Mouse (Mus musculus): ENCODE measurements around the gene Spef1.

The Spef1 gene

DNA sequence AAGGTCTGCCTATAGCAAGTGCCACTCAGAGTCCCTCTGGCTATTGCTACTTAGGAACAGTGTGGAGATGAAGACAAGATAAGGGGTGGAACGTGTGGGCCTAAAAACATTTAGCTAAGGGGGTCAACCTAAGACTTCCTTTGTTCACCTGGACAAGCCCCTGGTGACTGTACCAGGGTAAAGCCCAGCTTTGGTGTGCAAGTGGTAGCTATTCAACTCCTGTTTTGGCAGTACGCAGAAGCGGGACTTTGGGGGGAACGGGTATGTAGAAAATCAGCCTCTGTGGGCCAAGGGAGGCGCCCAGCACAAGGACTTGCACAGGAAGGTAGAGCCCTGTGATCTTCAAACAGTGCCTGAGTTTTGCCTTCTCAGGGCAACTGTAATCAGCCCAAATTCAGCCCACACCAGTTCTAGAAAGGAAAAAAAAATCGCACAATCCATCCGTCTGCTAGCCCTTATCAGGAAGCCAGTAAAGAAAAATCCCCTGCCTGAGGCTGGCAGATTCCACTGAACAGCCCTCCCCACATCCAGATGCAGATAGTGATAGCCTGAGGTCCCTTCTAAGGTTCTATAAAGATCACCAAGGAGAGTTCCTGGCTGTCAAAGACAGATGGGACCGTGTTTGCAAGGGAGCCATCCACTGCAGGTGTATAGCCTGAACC is 18.6 kb upstream of the Spef1 start:
- 83% methylated on average over 8 of the region's 8 CpGs for WGBS

- 13% methylated on average over 7 of the region's 7 CpGs for WGBS
Observed at GRCm38 (mm10) chr2:131204410-131204981, 17.4 kb upstream of the Spef1 start.

DNA sequence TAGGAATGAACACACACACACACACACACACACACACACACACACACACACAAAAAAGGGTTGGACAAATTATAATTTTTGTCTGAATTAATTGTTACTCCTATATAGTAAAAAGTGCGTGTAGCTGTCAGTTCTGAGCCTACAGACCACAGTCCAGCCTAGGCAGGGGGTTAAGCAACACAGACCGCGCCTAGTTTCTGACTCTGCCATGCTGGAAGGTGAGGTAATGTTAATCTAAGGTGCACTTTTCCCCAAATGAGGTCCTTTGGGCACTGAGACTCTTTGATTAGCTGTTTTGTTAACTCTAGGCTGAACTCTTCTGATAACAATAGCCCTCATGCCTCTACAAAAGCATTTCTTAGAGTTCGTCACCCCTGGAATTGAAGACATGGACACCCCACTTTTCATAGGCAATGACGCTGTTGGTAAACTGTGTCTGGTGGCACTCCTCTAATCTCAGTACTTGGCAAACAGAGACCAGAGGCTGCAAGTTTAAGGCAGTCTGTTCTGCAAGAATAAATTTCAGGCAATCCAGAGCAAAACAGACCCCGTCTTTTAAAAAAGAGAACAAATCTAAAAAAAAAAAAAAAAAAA is 16.8 kb upstream of the Spef1 start:
- WGBS, result 66% methylated on average over 6 of the region's 6 CpGs

GRCm38 (mm10) chr2:131201262-131201661 is 14.2 kb upstream of the Spef1 start:
- 73% methylated on average over 3 of the region's 3 CpGs for WGBS

GRCm38 (mm10) chr2:131200710-131201109 is 13.6 kb upstream of the Spef1 start:
- WGBS, result 84% methylated on average over 2 of the region's 2 CpGs

DNA sequence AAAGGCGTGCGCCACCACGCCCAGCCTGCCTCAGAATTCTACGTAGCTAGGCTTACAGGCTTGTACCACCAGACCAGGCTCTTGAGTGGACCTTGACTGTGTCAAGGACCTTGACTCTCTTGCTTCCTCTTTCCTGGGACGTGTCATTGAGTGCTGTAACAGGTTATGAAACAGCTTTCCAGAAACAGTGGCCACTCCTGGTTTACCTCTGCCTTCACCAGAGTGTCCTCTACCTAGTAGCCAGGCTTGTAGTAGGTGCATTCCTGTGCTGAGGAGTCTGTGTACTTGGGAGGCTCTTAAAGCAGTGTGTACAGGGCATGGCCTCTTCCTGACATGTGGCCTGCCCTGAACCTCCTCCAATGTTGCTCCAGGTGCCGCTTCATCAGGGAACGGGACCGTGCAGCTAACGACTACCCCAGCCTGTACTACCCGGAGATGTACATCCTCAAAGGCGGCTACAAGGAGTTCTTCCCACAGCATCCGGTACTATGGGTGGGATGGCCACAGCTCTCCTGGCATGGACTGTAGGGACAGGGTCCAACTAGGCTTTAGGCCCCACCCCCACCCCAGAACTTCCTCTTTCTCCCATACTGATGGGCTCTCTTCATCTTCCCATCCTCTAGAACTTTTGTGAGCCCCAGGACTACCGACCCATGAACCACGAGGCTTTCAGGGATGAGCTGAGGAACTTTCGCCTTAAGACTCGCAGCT is 9.7 kb upstream of the Spef1 start:
- 93% methylated on average over 16 of the region's 16 CpGs for WGBS

DNA sequence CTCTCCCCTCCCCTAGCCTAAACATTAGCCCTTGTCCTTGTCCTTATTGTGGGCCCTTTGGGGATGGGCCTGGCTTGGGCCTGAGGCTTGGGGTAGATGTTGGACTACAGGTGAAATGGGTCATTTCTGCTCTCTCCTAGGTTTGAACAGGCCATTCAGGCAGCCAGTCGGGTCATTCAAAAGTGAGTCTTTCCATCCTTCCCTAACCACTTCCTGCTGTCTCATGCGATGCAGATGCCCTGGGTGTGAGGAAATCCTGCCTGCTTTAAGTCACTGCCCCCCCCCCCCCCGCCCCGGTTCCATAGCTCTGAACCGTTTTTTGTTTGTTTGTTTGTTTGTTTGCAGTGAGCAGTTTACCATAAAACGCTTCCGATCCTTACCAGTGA is 3.9 kb upstream of the Spef1 start:
- WGBS, result 77% methylated on average over 7 of the region's 7 CpGs

- 78% methylated on average over 10 of the region's 10 CpGs for WGBS
Observed at GRCm38 (mm10) chr2:131190344-131191004, 3.4 kb upstream of the Spef1 start.

DNA sequence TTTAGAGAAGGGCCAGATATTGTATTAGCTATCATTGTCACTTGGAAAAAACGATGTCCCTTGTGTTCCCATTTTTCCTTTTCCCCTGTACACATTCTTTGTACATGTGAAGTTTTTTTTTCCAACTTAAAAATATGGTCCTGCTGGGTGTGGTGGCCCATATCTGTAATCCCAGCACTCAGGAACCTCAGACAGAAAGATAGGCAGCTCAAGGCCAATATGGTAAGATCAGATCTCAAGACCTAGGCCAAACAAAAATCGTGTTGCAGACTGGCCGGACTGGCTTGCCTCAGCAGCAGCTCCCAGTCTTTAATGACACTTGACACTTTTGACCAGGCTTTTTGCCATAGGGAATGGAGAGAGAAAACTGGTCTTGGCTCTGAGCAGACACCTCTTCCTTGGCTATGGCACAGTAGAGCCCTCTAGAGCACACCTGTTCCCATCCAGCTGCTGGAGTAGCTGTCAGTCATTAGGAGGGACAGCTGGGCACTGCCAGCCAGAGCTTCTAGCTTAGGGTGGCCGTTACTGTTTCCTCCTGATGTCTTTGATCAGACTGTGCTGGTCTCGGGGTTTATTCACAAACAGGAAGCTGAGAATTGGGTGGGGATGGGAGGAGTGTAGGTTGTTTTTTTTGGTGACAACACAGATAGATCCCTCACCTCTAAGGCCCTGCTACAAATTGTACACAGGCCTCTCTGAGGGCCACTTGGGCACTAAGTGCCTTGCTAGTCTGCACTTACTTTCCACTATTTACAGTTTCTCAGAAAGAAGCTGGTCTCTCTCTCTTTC is 2.6 kb upstream of the Spef1 start:
- 63% methylated on average over 5 of the region's 5 CpGs for WGBS

DNA sequence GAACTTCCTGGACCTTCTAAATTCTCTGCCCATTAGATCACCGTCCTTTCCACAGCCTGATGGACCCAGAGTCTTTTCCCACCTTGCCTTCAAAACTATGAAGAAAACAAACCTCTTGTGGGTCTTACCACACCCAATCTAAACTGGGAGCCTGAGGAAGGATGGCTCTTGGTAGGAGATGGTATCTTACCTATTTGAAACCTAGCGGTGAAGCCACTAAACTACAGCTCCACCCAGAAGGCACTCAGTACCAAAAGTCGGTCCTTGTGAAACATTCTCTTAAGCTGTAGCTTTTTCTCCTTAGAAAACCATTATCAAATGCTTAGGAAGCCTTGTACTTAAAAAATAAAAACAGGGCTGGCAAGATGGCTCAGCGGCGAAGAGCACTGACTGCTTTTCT is 1.2 kb upstream of the Spef1 start:
- WGBS, result 98% methylated on average over 5 of the region's 5 CpGs

- 53% methylated on average over 3 of the region's 3 CpGs for WGBS
Observed at GRCm38 (mm10) chr2:131187602-131187922, 480 bp upstream of the Spef1 start.

- 3% methylated on average over 14 of the region's 14 CpGs for WGBS
Observed at GRCm38 (mm10) chr2:131186343-131186742, 739 bp downstream of the Spef1 start.

DNA sequence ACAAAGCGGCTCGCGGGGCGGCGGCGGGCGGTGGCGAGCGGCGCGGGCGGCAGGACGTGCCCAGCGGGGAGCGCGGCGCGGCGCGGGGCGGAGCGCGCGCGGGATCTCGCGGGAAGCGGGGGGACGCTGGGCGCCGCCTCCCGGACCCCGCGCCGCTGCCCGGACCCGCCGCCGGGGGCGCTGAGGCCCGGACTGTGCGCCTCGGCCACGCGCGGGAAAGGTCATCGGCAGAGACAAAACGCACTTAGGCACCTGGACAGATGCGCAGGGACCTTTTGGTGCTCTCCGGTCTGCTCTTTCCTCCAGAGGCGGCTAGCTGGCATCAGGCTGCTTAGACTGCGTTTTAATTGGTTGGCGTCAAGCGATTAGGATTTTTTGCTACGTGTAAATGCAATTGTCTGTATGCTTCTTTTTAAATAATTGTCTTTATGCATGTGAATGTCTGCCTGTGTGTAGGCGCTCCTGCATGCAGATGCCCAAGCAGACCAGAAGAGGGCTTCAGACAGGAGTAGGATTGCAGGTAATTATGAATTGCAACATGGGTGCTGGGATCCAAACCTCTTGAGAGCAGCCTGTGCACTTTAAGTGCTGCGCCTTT is 7.0 kb downstream of the Spef1 start, which contains the start of gene Cenpb:
TSS of gene Cenpb (minus strand) at position 78 of the 598 bp plus-strand sequence.
- WGBS, result 2% methylated on average over 54 of the region's 57 CpGs

DNA sequence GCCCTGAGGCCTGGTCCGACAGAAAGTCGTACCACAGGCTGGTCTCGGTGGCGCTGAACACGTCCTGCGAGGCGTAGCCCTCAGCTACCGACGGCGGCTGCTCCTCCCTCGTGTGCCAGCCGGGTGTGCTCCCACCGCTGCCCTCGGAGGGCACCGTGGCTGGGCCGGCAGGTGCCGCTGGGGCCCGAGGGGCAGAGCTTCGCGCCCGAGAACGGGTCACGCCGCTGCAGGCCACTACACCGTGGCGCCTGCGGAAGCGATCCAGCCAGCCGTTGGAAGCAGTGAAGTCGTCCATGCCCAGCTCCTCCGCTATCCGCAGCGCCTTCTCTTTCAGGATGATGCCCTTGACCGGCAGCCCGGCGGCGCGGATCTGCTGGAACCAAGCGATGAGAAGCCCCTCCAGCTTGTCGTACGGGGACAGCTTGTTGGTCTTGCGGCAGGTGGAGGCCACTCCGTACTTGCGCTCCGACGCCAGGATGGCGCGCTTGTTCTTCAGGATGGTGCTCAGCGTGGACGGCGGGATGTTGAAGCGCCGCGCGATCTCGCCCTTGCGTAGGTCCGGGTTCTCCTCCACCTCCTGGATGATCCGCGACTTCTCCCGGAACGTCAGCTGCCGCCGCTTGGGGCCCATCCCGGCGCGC is 7.7 kb downstream of the Spef1 start:
- WGBS, result under 1% methylated on average over 67 of the region's 67 CpGs

GRCm38 (mm10) chr2:131178828-131179245 is 8.2 kb downstream of the Spef1 start:
- WGBS, result 10% methylated on average over 26 of the region's 26 CpGs

GRCm38 (mm10) chr2:131177932-131178331 is 9.2 kb downstream of the Spef1 start:
- WGBS, result 54% methylated on average over 9 of the region's 9 CpGs

- WGBS, result 65% methylated on average over 5 of the region's 5 CpGs
Observed at GRCm38 (mm10) chr2:131176491-131176890, 10.6 kb downstream of the Spef1 start.

- 83% methylated on average over 1 of the region's 1 CpGs for WGBS
Observed at GRCm38 (mm10) chr2:131175945-131176309, 11.2 kb downstream of the Spef1 start.

- WGBS, result 63% methylated on average over 3 of the region's 3 CpGs
Observed at GRCm38 (mm10) chr2:131175286-131175944, 11.7 kb downstream of the Spef1 start.

- 5% methylated on average over 11 of the region's 11 CpGs for WGBS
Observed at GRCm38 (mm10) chr2:131174700-131175099, 12.4 kb downstream of the Spef1 start.

Data from cerebral cortex, adult 2 months (tissue).